Mouse (Mus musculus) thymus, adult 2 months (tissue): ENCODE data around the gene Adamts3. TPM values are rescaled to one million over a fixed set of nuclear protein-coding genes. Genes with fewer than 3 reads are reported as not detected.

Experiments used
- DNase-seq: peaks from one replicate; pipeline ENCODE4 v3.0.0; 2021
- H3K27ac ChIP-seq: fragments of 200-500 bp; 2 replicates; pipeline ENCODE4 v1.5.1; 2012; ENCODE audit warnings: low read length, control low read depth; ENCODE audit not compliant: control insufficient read depth, insufficient read depth
- H3K27me3 ChIP-seq: fragments of 200-500 bp; 2 replicates; pipeline ENCODE4 v1.6.1; 2012; ENCODE audit warnings: mild to moderate bottlenecking, low read length, moderate library complexity, mixed read lengths; ENCODE audit not compliant: control insufficient read depth, insufficient read depth
- H3K36me3 ChIP-seq: fragments of 200-500 bp; 2 replicates; pipeline ENCODE4 v1.6.1; 2012; ENCODE audit warnings: mild to moderate bottlenecking, low read length, moderate library complexity; ENCODE audit not compliant: control insufficient read depth, insufficient read depth
- H3K4me1 ChIP-seq: fragments of 200-500 bp; replicated peaks from 2 replicates; pipeline ENCODE4 v1.6.1; 2012; ENCODE audit warnings: low read length; ENCODE audit not compliant: control insufficient read depth, insufficient read depth
- H3K4me3 ChIP-seq: fragments of 200-500 bp; 2 replicates; pipeline ENCODE4 v1.5.1; 2012; ENCODE audit warnings: mild to moderate bottlenecking, low read length, control low read depth, moderate library complexity; ENCODE audit not compliant: control insufficient read depth, insufficient read depth
- CTCF ChIP-seq: fragments of 200-500 bp; IDR thresholded peaks from 2 replicates; pipeline ENCODE4 v1.5.1; 2012; ENCODE audit warnings: mild to moderate bottlenecking, control low read depth, low read length, moderate library complexity, borderline replicate concordance; ENCODE audit not compliant: control insufficient read depth, poor library complexity, insufficient read depth; ENCODE audit errors: extremely low read depth
- POLR2A ChIP-seq: fragments of 200-500 bp; IDR thresholded peaks from 2 replicates; pipeline ENCODE4 v1.6.1; 2012; ENCODE audit warnings: mild to moderate bottlenecking, low read length, control low read depth, moderate library complexity; ENCODE audit not compliant: control insufficient read depth, poor library complexity, insufficient read depth; ENCODE audit errors: extremely low read depth
- WGBS: fragments of 180-500 bp; shearing (Covaris S2); methylation state at CpG from one replicate; pipeline ENCODE4 v1.1.7; 2018; 5-methylcytosine and 5-hydroxymethylcytosine counted together
- polyA plus RNA-seq: library from polyadenylated mRNA; depleted of rRNA; stranded (reverse); fragments of >200 nt; gene quantifications from 2 replicates; pipeline ENCODE4 v1.2.3, GENCODE M21; 2012

The Adamts3 gene
- polyA plus RNA-seq, 1 experiment, result 0.69 TPM

DNA sequence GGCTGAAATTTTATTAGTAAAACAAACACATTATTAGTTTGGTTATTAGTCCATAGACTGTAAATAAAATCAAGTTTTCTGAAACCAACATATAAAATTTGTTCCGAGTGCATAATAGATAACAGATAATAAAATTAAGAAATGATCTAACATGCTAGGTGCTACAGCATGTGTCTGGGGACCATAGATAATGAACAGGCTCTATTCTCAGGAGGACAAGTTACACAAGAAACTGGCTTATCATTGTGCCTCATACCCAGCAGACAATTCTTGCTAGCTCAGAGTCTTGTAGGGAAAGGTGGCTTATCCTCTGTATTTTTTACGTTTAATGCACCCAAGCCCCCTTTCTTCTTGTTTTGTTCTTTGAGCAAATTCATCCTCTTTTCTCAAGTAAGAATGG is 131.3 kb downstream of the Adamts3 start:
- Histone ChIP-seq H3K4me3 (no peak overlapping the region), H3K27me3 (no peaks in the 10 kb centered on the region), H3K27ac (no peak overlapping the region), H3K36me3 (no peaks in the 10 kb centered on the region), H3K4me1 (no peaks in the 10 kb centered on the region)
- TF ChIP-seq CTCF, result no peak
- no peak for TF ChIP-seq POLR2A
- 95% methylated on average over 2 of the region's 2 CpGs for WGBS
- no peak for DNase-seq

DNA sequence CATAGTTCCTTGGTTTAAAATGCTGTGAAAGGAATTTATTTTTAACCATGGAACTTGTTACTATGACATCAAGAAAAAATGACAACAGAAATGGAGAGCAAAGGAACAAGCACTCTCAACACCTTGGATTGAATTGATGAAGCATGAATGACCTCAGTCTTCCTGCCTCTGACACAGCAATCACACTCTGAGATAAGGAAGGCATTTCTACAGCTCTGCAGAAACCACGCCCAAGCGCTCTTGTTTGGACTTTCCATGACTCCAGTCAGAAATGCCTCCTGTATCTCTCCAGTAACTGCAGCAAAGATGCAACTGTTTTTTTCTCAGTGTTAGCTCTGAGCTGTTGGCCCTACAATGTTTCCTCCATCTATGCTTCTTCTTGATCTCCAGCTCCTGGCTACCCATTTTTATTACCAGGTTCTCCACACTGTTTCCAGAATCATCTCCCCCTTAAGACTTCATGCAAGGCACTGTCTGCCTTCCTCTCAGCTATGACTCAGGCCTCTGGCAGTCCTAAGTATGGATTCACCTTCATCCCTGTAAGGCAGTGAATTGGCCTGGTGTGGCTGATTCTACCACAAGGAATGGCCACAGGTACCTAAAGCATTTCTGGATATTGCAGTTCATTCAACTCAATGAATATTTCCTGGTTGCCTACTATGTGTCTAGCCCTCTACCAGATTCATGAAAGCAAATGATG is 134.8 kb downstream of the Adamts3 start:
- no peak for DNase-seq
- H3K4me1 ChIP-seq, result no peaks in the 10 kb centered on the region
- H3K27me3 ChIP-seq, result no peaks in the 10 kb centered on the region
- no peaks in the 10 kb centered on the region for H3K36me3 ChIP-seq
- H3K27ac ChIP-seq, result no peak overlapping the region
- H3K4me3 ChIP-seq, result no peak overlapping the region
- TF ChIP-seq POLR2A (no peak), CTCF (no peak)
- 100% methylated on average over 2 of the region's 2 CpGs for WGBS

DNA sequence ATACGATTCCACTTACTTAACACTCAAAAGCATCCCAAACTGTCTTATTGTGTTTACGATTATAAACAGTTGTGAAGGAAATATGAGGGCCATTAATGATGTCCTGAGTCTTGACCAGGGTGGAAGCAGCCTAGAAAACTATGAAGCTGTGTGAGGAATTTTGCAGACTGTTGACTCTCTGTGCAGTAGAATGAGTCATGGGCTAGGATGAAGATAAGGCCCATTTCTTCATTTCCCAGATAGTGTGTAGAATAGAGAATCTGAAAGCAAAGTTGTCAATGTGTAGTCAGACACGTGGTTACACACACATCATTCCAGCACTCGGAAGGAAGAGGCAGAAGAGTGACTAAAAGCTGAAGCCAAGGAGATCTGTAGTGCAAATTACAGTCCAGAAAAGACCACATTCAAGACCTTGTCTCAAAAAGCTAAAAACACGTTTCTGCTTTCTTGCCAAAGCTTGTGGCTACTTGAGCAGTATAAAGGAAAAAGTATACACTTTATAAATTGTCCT is 135.9 kb downstream of the Adamts3 start:
- DNase-seq, result no peak
- Histone ChIP-seq H3K4me1 (no peaks in the 10 kb centered on the region), H3K27ac (no peak overlapping the region), H3K36me3 (no peaks in the 10 kb centered on the region), H3K27me3 (no peaks in the 10 kb centered on the region), H3K4me3 (no peak overlapping the region)
- TF ChIP-seq CTCF (no peak), POLR2A (no peak)
- WGBS, result 92% methylated on average over 5 of the region's 5 CpGs

DNA sequence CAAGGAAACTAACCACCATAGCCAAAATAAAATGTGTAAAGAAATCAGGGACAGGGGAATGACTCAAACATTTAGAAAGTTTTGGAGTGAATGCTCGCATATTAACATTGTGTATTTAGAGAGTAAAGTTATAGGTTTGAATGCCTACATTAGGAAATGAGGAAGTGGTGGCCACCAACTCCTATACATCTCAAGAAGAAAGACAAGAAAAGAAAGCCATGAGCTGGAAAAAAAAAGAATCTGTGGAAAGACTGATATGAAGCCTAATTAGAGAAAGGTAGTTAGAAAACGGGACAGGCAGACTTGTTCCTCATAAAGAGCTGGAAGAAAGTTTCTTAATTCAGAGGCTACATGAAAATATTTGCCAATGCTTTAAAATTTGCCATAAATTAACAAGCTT is 138.0 kb downstream of the Adamts3 start:
- TF ChIP-seq CTCF (no peak), POLR2A (no peak)
- H3K27ac ChIP-seq, result no peak overlapping the region
- WGBS, result 79% methylated on average over 2 of the region's 2 CpGs
- no peaks in the 10 kb centered on the region for H3K36me3 ChIP-seq
- H3K27me3 ChIP-seq, result no peaks in the 10 kb centered on the region
- no peak overlapping the region for H3K4me3 ChIP-seq
- no peaks in the 10 kb centered on the region for H3K4me1 ChIP-seq
- DNase-seq, result no peak

DNA sequence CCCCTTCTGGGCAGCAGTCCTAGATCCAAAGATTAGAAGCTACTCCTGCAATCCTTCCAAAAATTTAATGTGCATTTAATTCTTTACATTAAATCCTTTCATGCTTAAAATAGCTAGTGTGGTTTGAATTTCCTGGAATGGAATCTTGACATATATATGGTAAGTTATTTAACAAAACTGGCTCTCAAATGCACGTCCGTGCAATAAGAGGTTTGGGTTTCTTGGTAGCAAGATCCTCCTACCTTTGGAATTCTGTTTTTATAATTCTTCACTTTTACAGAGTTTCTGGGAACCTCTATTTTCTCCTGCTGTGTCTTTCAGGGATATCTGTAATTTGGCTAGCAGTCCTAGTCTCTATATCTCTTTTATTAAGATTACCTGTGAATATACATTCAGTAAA is 148.4 kb downstream of the Adamts3 start:
- TF ChIP-seq CTCF (no peak), POLR2A (no peak)
- DNase-seq, result no peak
- Histone ChIP-seq H3K36me3 (no peaks in the 10 kb centered on the region), H3K27me3 (no peaks in the 10 kb centered on the region), H3K4me1 (no peaks in the 10 kb centered on the region), H3K4me3 (no peak overlapping the region), H3K27ac (no peak overlapping the region)
- WGBS, result 93% methylated on average over 2 of the region's 2 CpGs

DNA sequence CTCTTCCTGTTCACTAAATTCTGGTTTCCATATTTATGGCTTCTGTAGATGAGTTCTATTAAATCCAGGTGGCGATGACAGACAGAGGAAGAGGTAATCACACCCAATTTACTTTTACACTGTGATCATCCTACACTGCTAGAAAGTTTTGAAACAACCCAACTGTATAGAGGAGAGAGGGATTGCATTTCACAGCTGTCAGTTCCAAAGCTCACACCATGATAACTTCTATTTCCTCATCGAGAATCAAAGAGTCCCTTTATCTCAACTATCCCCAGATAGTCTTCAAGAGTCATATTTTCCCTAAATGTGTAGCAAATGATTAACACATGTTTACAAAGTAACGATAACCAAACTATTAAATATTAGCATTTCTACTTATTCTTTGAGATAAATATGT is 152.7 kb downstream of the Adamts3 start:
- no peak overlapping the region for H3K27ac ChIP-seq
- no peak for DNase-seq
- no peak overlapping the region for H3K4me3 ChIP-seq
- no peaks in the 10 kb centered on the region for H3K27me3 ChIP-seq
- TF ChIP-seq CTCF, result no peak
- TF ChIP-seq POLR2A, result no peak
- no peaks in the 10 kb centered on the region for H3K4me1 ChIP-seq
- no peaks in the 10 kb centered on the region for H3K36me3 ChIP-seq
- WGBS, result 91% methylated on average over 3 of the region's 3 CpGs

DNA sequence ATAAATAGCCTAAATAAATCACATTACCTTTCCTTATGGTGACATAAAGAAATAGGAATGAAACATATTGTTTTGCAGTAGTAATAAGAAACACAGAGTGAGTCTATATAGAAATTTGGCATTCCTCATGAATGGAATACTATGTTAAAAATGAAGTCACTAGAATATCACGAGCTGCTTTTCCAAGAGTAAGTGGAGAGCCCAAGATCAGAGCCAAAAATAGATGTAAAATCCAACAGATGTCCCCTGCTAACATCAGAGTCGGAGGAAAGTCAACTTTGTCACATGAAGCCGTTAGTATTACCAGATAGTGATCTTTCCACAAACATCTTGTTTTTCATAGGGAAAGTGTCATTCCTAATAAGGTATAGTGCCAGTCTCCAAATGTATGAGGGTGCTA is 155.0 kb downstream of the Adamts3 start:
- no peaks in the 10 kb centered on the region for H3K36me3 ChIP-seq
- no peak overlapping the region for H3K27ac ChIP-seq
- no peaks in the 10 kb centered on the region for H3K27me3 ChIP-seq
- WGBS, result 86% methylated on average over 3 of the region's 3 CpGs
- TF ChIP-seq POLR2A (no peak), CTCF (no peak)
- no peak overlapping the region for H3K4me3 ChIP-seq
- DNase-seq, result no peak
- no peaks in the 10 kb centered on the region for H3K4me1 ChIP-seq
